ENCODE assay signal across 17 mouse cellular contexts in genomic region chr6:6149329-6149728, GRCm38 (mm10).
DNase-seq lines count a peak whose midpoint lies in the region; ATAC-seq and TF ChIP-seq lines count a peak whose summit lies in the region.
"Had no signal": no experiment of that assay in that cellular context is flagged by ENCODE, and none has a peak within 500 bp of the region (broad histone marks: within the 10 kb centered on the region; RNA-seq: fewer than 3 reads in every experiment).

No protein-coding gene starts in this region.

- no peak overlapping the region for H3K9ac ChIP-seq in heart, embryonic 16.5 days (ENCODE audit: low read length)
- H3K9ac ChIP-seq in intestine, embryonic 15.5 days, result no peak overlapping the region
- H3K9ac ChIP-seq in kidney, embryonic 15.5 days, result no peak overlapping the region
- H3K9ac ChIP-seq: embryonic facial prominence, embryonic 13.5 days; forebrain, embryonic 15.5 days; liver, embryonic 14.5 days; neural tube, embryonic 15.5 days had no signal

- no peak for TF ChIP-seq CTCF in thymus, adult 2 months (IDR thresholded peaks at IDR 0.05; ENCODE audit: borderline replicate concordance, control insufficient read depth, extremely low read depth, insufficient read depth, low read length, poor library complexity)

- H3K4me2 ChIP-seq in heart, embryonic 16.5 days (ENCODE audit: low read depth, low read length), result no peak overlapping the region
- no peak overlapping the region for H3K4me2 ChIP-seq in intestine, embryonic 15.5 days (replicated peaks)
- H3K4me2 ChIP-seq in kidney, embryonic 15.5 days, result no peak overlapping the region
- H3K4me2 ChIP-seq: embryonic facial prominence, embryonic 13.5 days; forebrain, embryonic 15.5 days; heart, embryonic 11.5 days; neural tube, embryonic 15.5 days had no signal

- peaks cover 7% of the 10 kb centered on the region for H3K36me3 ChIP-seq in heart, embryonic 16.5 days (ENCODE audit: control insufficient read depth, insufficient read depth)
- 0 out of 2 replicates have a peak, but pooled peaks cover 3% of the 10 kb centered on the region for H3K36me3 ChIP-seq in intestine, embryonic 15.5 days
- no peaks in the 10 kb centered on the region for H3K36me3 ChIP-seq in thymus, adult 2 months (ENCODE audit: control insufficient read depth, insufficient read depth, low read length)
- peaks cover 9% of the 10 kb centered on the region; the same call in 1 of the 2 replicates for H3K36me3 ChIP-seq in kidney, embryonic 15.5 days
- H3K36me3 ChIP-seq: forebrain, embryonic 15.5 days; neural tube, embryonic 15.5 days had no signal

- ATAC-seq in heart, embryonic 16.5 days (replicated peaks; ENCODE audit: extremely low read depth, insufficient read depth, low FRiP score), result peak; percentile 38; the same call in 1 of the 2 replicates
- peak; percentile 44 for ATAC-seq in intestine, embryonic 15.5 days
- no peak for ATAC-seq in kidney, embryonic 15.5 days (replicated peaks; ENCODE audit: low FRiP score)
- ATAC-seq: forebrain, embryonic 15.5 days; midbrain, embryonic 16.5 days had no signal

- 73% methylated on average over 3 of the region's 3 CpGs for WGBS in heart, embryonic 16.5 days
- 83% methylated on average over 3 of the region's 3 CpGs for WGBS in intestine, embryonic 15.5 days
- 8% methylated on average over 3 of the region's 3 CpGs for WGBS in thymus, adult 2 months
- 89% methylated on average over 3 of the region's 3 CpGs for WGBS in kidney, embryonic 15.5 days

- H3K27ac ChIP-seq in heart, embryonic 16.5 days (ENCODE audit: low read length), result no peak overlapping the region
- no peak overlapping the region for H3K27ac ChIP-seq in intestine, embryonic 15.5 days
- H3K27ac ChIP-seq in thymus, adult 2 months (ENCODE audit: control insufficient read depth, insufficient read depth, low read length), result no peak overlapping the region
- no peak overlapping the region for H3K27ac ChIP-seq in kidney, embryonic 15.5 days
- H3K27ac ChIP-seq: embryonic facial prominence, embryonic 13.5 days; forebrain, embryonic 15.5 days; liver, embryonic 14.5 days; neural tube, embryonic 15.5 days had no signal

- no peak overlapping the region for H3K4me3 ChIP-seq in heart, embryonic 16.5 days (ENCODE audit: low read length)
- H3K4me3 ChIP-seq in intestine, embryonic 15.5 days (replicated peaks), result no peak overlapping the region
- H3K4me3 ChIP-seq in thymus, adult 2 months (ENCODE audit: control insufficient read depth, insufficient read depth, low read length), result no peak overlapping the region
- H3K4me3 ChIP-seq in kidney, embryonic 15.5 days (replicated peaks), result no peak overlapping the region
- H3K4me3 ChIP-seq: embryonic facial prominence, embryonic 13.5 days; forebrain, embryonic 15.5 days; neural tube, embryonic 15.5 days had no signal

- H3K4me1 ChIP-seq in heart, embryonic 16.5 days (ENCODE audit: control insufficient read depth, insufficient read depth, low read length), result peaks cover 11% of the 10 kb centered on the region
- H3K4me1 ChIP-seq in intestine, embryonic 15.5 days (replicated peaks), result peaks cover 6% of the 10 kb centered on the region; the same call in 1 of the 2 replicates
- H3K4me1 ChIP-seq in thymus, adult 2 months (replicated peaks; ENCODE audit: control insufficient read depth, insufficient read depth, low read length), result no peaks in the 10 kb centered on the region
- H3K4me1 ChIP-seq in kidney, embryonic 15.5 days, result no peaks in the 10 kb centered on the region
- H3K4me1 ChIP-seq: forebrain, embryonic 15.5 days; neural tube, embryonic 15.5 days had no signal

- no peaks in the 10 kb centered on the region for H3K27me3 ChIP-seq in heart, embryonic 16.5 days (ENCODE audit: control insufficient read depth, insufficient read depth, low read length)
- H3K27me3 ChIP-seq in intestine, embryonic 15.5 days (replicated peaks), result no peaks in the 10 kb centered on the region
- H3K27me3 ChIP-seq in thymus, adult 2 months (ENCODE audit: control insufficient read depth, insufficient read depth, low read length), result no peaks in the 10 kb centered on the region
- no peaks in the 10 kb centered on the region for H3K27me3 ChIP-seq in kidney, embryonic 15.5 days
- H3K27me3 ChIP-seq: CH12.LX; embryonic facial prominence, embryonic 13.5 days; forebrain, embryonic 15.5 days; neural tube, embryonic 15.5 days had no signal

- TF ChIP-seq POLR2A in thymus, adult 2 months (IDR thresholded peaks at IDR 0.05; ENCODE audit: control insufficient read depth, extremely low read depth, insufficient read depth, low read length, poor library complexity), result no peak

- no peaks in the 10 kb centered on the region for H3K9me3 ChIP-seq in heart, embryonic 16.5 days (replicated peaks; ENCODE audit: control insufficient read depth, low read length)
- H3K9me3 ChIP-seq in intestine, embryonic 15.5 days, result no peaks in the 10 kb centered on the region
- no peaks in the 10 kb centered on the region for H3K9me3 ChIP-seq in kidney, embryonic 15.5 days (replicated peaks)
- H3K9me3 ChIP-seq: embryonic facial prominence, embryonic 13.5 days; forebrain, embryonic 15.5 days; neural tube, embryonic 15.5 days had no signal

- DNase-seq in heart, postnatal 4 days, result no peak
- DNase-seq in CD4-positive helper T cell, adult 2 months (ENCODE audit: low read depth, low spot score), result peak; percentile 28
- peak; percentile 5 for DNase-seq in thymus, adult 2 months
- DNase-seq in right cerebral cortex, adult 2 months (ENCODE audit: low spot score in 2 of 2), result no peak
- no peak for DNase-seq in right cerebral cortex, postnatal 14 days
- DNase-seq: cerebellum, adult 9-10 months; right cerebral cortex, postnatal 4 days had no signal

Comparison
In these comparisons a context has a peak if more than half of its experiments do, and no peak if none do; other contexts are left out.
1. DNase-seq: peak in CD4-positive helper T cell, adult 2 months (single experiment) and thymus, adult 2 months (single experiment); none in heart, postnatal 4 days (single experiment), right cerebral cortex, adult 2 months (0 of 2) and right cerebral cortex, postnatal 14 days (single experiment).